Mouse (Mus musculus) cerebellum, adult 2 months (tissue): ENCODE data around the gene Slc4a4.

Experiments used
- CTCF ChIP-seq: fragments of 200-500 bp; IDR thresholded peaks from 2 replicates; pipeline ENCODE4 v1.5.1; 2011; ENCODE audit warnings: low read depth, mild to moderate bottlenecking, control low read depth, low read length, moderate library complexity, borderline replicate concordance; ENCODE audit not compliant: insufficient read depth
- POLR2A ChIP-seq: fragments of 200-500 bp; IDR thresholded peaks from 2 replicates; pipeline ENCODE4 v1.6.1; 2011; ENCODE audit warnings: low read length, control low read depth, borderline replicate concordance; ENCODE audit not compliant: insufficient read depth

DNA sequence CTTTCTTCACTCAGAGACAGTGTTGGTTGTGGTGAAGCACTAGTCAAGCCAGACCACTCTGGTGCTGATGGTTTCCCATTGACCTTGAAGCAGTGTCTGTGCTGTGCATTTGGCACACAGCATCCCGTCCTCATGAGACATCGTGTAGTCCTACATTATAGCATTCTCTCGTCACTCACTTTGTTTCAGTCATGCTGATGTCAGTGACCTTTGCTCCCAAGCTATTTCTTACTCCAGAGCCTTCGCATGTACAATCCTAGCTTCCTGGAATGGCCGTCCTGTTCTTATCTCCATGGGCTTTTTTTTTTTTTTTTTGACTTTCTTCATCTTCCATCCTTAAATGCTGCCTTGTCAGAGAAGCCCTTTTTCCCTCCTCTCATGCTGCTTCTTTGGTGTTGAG, 71.1 kb downstream of the Slc4a4 start:
- no peak for TF ChIP-seq CTCF
- no peak for TF ChIP-seq POLR2A
